Mouse (Mus musculus): ENCODE data around the gene Prdx6.
"Not testable (repeated sequence)": the region's sequence is repeated elsewhere in the genome, so short reads cannot be mapped to it uniquely, and the experiment has no call there.

Gene Prdx6

DNA sequence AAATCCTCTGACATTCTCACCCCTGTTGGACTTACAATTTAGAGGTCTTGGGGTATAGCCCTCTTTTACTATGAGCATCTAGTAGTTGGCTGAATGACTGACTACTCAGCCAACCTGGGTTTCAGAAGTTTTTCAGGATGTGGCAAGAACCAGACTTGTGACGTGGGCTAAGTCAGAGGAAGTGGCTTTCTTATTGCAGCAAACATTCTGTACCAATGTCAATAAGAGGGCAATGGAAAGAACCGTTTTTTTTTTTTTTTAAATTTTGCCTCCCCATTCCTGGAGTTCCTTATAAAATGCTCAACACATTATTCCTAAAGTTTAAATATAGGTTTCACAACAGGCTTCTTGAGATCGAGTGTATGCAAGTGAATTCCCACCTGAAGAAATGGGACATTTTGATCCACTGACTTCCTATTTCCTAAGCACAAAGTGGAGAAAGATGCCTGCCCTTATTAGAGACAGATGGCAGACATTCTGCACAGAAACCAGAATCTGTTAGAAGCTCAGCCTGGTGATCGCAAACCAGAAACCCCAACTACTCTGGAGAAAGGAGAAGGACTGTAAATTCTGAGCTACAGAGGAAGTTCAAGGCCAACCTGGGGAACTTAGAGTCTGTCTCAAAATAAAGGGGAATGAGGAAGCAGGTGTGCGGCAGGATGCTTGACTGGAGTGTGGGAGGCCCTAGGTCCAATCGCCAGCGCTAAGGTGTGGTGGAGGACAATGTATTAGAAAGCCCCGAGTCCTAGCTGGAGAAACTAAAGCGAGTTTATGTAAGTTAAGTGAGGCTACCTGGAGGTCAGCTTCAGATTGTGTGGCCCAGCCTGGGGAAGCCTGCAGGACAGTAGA, 622 bp upstream of the Prdx6 start:
- DNase-seq (ENCODE audit: low read depth, low spot score), result peak; percentile 87

GRCm38 (mm10) chr1:161250031-161250603, 902 bp downstream of the Prdx6 start:
- DNase-seq (ENCODE audit: low read depth, low spot score), result peak; percentile 47

GRCm38 (mm10) chr1:161249442-161249841, 1.6 kb downstream of the Prdx6 start:
- DNase-seq (ENCODE audit: low read depth, low spot score), result no peak

GRCm38 (mm10) chr1:161248685-161249084, 2.3 kb downstream of the Prdx6 start:
- no peak for DNase-seq (ENCODE audit: low read depth, low spot score)

DNA sequence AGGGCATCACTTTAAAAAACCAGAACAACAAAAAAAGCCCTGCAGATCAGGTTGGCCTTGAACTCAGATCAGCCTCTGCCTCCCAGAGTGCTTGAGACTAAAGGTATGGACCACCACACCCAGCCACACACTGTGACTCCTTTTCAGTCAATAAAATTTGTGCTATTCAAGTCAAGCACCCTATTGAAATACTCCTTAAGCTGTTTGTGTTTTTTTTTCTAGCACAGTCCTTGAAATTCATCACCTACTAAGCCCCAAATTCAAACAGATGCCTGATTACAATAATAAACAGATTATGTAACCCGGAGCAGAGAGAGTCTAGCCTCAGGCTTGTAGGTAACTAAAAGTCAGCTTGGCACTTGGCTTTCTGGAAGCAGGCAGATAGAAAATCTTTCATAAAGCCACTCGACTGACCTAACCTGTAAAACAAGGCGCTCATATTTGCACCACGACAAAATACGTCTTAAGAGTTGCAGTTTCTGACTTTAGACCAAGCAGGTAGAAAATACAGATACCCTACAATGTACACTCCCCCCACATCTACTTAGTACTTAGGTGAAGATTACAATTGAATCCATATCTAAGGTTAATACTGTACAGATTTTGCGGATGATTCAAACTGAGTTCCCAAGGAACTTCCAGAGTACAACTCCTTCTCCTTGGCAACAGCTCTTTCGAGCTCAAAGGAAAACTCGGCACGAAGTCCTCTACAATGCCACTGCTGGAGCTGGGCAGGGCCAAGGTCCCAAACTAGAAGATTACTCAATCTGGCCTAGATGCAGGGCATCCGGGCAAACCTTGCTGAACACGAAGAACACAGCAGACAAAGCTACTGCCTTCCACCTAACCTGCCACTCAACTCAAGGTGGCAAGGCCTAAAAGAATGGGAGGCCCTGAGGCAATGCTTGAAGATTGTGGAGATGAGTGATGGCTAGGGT, 3.1 kb downstream of the Prdx6 start:
- DNase-seq (ENCODE audit: low read depth, low spot score), result no peak

- DNase-seq (ENCODE audit: low read depth, low spot score), result no peak
Observed at GRCm38 (mm10) chr1:161247176-161247575, 3.8 kb downstream of the Prdx6 start.

DNA sequence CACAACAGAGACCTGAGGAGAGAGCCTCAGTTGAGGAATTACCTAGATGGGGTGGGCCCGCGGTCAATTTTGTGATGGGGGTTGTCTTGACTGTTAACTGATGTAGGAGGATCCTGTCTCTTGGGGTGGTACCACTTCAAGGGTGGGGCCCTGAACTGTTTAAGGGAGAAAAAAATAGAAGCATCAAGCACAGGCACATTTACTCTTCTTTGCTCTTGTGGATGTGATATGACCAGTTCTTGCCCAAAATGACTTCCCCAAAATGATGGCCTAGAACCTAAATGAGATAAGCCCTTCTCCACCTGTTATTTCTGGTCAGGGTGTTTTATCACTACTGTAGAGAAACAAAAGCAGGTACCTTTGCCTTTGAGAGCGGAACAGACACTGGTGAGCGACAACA, 13.3 kb downstream of the Prdx6 start:
- no peak for DNase-seq (ENCODE audit: low read depth, low spot score)

GRCm38 (mm10) chr1:161237339-161237738, 13.7 kb downstream of the Prdx6 start:
- no peak for DNase-seq (ENCODE audit: low read depth, low spot score)

GRCm38 (mm10) chr1:161233226-161233839, 17.7 kb downstream of the Prdx6 start:
- DNase-seq (ENCODE audit: low read depth, low spot score), result no peak

- DNase-seq (ENCODE audit: low read depth, low spot score), result no peak
Observed at GRCm38 (mm10) chr1:161232181-161232580, 18.8 kb downstream of the Prdx6 start.

GRCm38 (mm10) chr1:161224837-161225236, 26.2 kb downstream of the Prdx6 start:
- no peak for DNase-seq (ENCODE audit: low read depth, low spot score)

DNA sequence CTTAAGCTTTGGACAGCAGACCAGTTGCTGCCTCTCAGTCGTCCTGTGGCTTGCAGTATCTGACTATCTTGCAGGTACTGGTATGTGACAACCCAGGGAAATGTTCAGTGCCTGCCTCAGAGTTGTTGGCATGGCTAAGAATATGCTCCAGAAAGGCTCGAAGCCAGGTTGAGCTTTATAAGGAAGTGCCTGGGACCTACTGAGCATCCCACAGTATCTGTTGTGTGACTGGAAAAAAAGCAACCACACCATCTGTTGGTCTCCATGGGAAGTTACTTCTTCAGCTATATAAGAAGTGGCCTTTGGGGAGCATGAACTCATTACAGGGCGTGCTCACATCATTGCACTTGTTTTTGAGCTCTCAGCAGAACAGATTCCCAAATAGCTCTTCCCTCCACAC, 31.2 kb downstream of the Prdx6 start:
- DNase-seq (ENCODE audit: low read depth, low spot score), result no peak

DNA sequence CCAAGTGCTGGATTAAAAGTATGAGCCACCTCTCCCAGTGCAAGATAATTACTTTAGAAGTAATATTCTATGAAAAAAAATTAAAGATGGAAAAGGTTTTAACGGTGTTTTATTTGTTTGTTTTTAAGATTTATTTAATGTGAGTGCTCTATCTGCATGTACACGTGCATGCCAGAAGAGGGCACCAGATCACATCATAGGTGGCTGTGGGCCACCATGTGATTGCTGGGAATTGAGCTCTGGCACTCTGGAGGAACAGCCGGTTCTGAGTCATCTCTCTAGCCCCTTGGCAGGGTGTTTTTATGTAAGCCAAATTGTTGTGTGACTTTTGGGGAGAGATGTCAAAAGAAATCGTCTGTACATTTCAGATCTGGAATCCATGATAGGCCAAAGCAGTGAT, 36.6 kb downstream of the Prdx6 start:
- DNase-seq (ENCODE audit: low read depth, low spot score), result peak; percentile 79

DNA sequence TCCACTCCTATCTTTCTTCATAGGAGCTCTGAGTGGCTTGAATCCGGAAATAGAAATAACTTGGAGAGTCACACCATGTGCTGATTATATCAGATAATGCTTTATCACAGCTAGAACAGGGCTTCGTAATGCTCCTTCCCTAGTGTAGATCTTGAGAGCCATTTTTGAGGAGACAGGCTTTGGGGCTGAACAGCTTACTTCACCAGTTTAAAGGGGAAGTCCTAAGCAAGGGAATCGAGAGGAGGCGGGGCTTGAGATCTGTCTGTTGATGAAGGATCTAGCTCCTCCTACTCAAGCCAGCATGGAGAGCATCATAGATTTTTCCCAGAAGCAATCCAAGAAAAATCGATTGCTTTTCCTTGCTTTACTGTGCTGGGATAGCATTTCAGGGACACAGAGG, 51.2 kb downstream of the Prdx6 start:
- no peak for DNase-seq (ENCODE audit: low read depth, low spot score)

DNA sequence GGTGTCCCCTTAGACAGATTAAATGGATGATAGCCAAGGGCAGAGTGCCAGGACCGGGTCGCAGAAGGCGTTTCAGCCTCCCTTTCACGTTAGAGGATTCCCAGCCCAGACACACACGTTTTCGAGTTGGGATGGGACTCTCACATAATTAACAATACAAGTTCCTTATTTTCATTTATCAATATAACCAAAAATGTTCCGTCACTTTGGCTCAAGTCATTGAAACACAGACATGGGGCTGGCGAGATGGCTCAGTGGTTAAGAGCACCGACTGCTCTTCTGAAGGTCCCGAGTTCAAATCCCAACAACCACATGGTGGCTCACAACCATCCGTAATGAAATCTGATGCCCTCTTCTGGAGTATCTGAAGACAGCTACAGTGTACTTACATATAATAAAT, 54.7 kb downstream of the Prdx6 start:
- not testable (repeated sequence) for DNase-seq (ENCODE audit: low read depth, low spot score)

GRCm38 (mm10) chr1:161195541-161196351, 55.3 kb downstream of the Prdx6 start:
- DNase-seq (ENCODE audit: low read depth, low spot score), result peak; percentile 74

- no peak for DNase-seq (ENCODE audit: low read depth, low spot score)
Observed at GRCm38 (mm10) chr1:161190253-161190910, 60.6 kb downstream of the Prdx6 start.

All from CD4-positive, CD25-positive, alpha-beta regulatory T cell, adult 2 months (primary cell).